Mouse (Mus musculus): ENCODE data around the gene Fndc3a. TPM values are rescaled to one million over a fixed set of nuclear protein-coding genes. Genes with fewer than 3 reads are reported as not detected.

Gene Fndc3a
- polyA plus RNA-seq (2012; ENCODE audit: low replicate concordance), result 2.8 and 6.1 TPM in 2 replicates

DNA sequence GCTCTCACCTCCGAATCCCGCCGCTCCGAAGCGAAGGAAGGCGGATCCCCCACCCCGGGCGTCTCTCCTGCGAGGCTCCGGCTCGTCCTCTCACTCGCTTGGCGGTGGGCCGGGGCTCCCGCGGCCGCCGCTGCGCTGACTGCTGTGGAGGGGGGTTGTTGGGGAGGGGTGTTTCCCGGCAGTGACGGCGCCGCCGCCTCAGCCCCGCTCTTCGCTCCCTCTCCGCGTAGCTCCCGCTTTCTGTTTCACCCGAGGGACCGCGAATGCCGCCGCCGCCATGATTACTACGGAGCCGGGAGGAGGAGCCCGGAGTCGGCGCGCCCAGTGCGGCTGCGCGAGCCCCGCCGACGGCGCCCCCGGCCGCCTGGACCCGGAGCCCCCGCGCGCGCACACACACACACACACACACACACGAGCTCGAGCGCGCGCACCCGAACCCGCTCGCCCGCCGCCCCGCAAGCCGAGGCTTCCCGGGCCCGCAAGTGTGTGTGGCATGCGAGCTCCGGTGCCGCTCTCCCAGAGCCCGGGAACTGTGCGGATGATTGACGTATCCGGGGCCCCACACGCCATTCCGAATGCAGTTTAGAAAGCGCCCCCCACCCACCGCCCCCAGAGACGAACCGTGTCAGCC, at the start of gene Fndc3a:
Gene Fndc3a, minus strand, starts transcription at position 294 of the 631 bp plus-strand sequence.

DNA sequence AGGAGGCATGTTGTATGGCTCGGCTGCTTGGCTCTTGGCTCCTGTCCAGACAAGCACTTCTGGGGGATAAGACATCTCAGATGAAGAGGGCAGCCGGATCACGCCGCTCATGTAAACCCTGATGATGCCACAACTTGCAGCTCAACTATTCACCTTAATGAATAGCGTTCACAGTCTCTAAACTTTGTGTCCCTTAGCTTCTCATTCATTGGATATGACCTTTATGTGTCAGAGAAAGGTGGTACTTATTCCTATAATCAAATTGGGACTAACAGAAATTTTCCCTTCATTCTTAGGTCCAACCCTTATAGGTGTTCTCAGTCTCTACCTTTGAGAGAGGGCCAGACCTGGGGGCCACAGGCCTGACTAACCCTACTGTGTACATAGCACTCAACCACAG, 218.1 kb downstream of the Fndc3a start, which contains the start of gene Gm9195:
Gene Gm9195, minus strand, starts transcription at position 101 of the 400 bp plus-strand sequence.

Other genes with a start within 250 kb of the Fndc3a start
- gene Gm9195, start 218.2 kb downstream of the Fndc3a start, polyA plus RNA-seq (2012; ENCODE audit: low replicate concordance), result not detected in 2 replicates